Mouse (Mus musculus) mesoderm, embryonic 11.5 days (tissue): ENCODE data around the gene B3gnt4.

Experiments used
- DNase-seq: peaks from one replicate; pipeline ENCODE4 v3.0.0-alpha.2; 2012; ENCODE audit warnings: low read depth, low spot score

B3gnt4 gene

DNA sequence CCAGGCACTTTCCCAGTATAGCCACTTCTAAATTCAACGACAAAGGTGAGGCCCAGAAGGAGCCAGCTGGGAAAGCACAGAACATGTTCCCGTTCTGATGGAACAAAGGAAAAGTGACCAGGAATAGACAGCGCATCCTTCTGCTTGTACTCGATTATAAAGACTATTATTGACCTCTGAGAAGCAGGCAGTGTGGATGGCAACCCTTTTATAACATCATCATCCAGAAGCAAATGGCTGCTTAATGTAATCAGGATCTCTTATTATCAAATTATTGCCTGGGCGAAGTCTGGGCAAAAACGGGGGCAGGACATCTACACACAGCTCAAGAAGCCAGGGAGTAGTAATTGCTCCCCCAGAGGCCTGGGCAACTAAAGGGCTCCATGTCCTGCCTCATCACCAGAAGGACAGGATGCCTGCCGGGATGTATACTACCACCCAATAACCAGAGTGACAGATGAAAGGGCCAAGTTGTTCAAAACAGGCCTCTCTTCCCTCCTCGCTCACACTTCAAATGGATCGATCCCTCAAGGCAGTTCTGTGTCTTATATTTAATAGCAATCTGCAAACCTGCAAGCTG lies 15.7 kb downstream of the B3gnt4 start:
- no peak for DNase-seq

- no peak for DNase-seq
These were observed 18.4 kb downstream of the B3gnt4 start for GRCm38 (mm10) chr5:123528641-123529040.

- no peak for DNase-seq
These were observed 19.8 kb downstream of the B3gnt4 start for GRCm38 (mm10) chr5:123530056-123530455.

- DNase-seq = no peak
These were observed 23.5 kb downstream of the B3gnt4 start for GRCm38 (mm10) chr5:123533801-123534200.

- no peak for DNase-seq
These were observed 45.4 kb downstream of the B3gnt4 start for GRCm38 (mm10) chr5:123555693-123556092.

- DNase-seq = no peak
These were observed 46.2 kb downstream of the B3gnt4 start for GRCm38 (mm10) chr5:123556451-123556850.

- DNase-seq = no peak
These were observed 49.3 kb downstream of the B3gnt4 start for GRCm38 (mm10) chr5:123559588-123559987.

GRCm38 (mm10) chr5:123561128-123561527 lies 50.9 kb downstream of the B3gnt4 start:
- no peak for DNase-seq
